Mouse (Mus musculus) heart, postnatal 0 days (tissue): ENCODE data around the gene Letm1. TPM values are rescaled to one million over a fixed set of nuclear protein-coding genes. Genes with fewer than 3 reads are reported as not detected.

Source experiments
- ATAC-seq: fragments of 200-750 bp; cut with Nextera tagmentation; 2 replicates; pipeline ENCODE4 v1.8.0; 2017; ENCODE audit warnings: low read depth, moderate number of reproducible peaks, moderate library complexity; ENCODE audit not compliant: insufficient read depth
- DNase-seq: peaks from one replicate; pipeline ENCODE4 v3.0.0-alpha.2; 2016; ENCODE audit warnings: low spot score
- H3K27ac ChIP-seq: fragments of 300-500 bp; sonication (generic); 2 replicates; pipeline ENCODE4 v1.5.1; 2014; ENCODE audit warnings: low read depth, mild to moderate bottlenecking
- H3K27me3 ChIP-seq: fragments of 300-500 bp; sonication (generic); 2 replicates; pipeline ENCODE4 v1.6.1; 2014; ENCODE audit warnings: low read length, mixed read lengths; ENCODE audit not compliant: control insufficient read depth, insufficient read depth
- H3K36me3 ChIP-seq: fragments of 300-500 bp; sonication (generic); replicated peaks from 2 replicates; pipeline ENCODE4 v1.6.1; 2014; ENCODE audit warnings: low read length, mixed read lengths; ENCODE audit not compliant: control insufficient read depth, insufficient read depth
- H3K4me1 ChIP-seq: fragments of 300-500 bp; sonication (generic); 2 replicates; pipeline ENCODE4 v1.6.1; 2014; ENCODE audit warnings: antibody characterized with exemption; ENCODE audit not compliant: control insufficient read depth, insufficient read depth
- H3K4me2 ChIP-seq: fragments of 300-500 bp; sonication (generic); 2 replicates; pipeline ENCODE4 v1.6.1; 2014; ENCODE audit warnings: low read depth, mild to moderate bottlenecking, low read length, moderate library complexity
- H3K4me3 ChIP-seq: fragments of 300-500 bp; sonication (generic); 2 replicates; pipeline ENCODE4 v1.5.1; 2014; ENCODE audit warnings: low read depth, low read length
- H3K9ac ChIP-seq: fragments of 300-500 bp; sonication (generic); replicated peaks from 2 replicates; pipeline ENCODE4 v1.6.1; 2014; ENCODE audit warnings: low read depth, low read length, mixed read lengths
- H3K9me3 ChIP-seq: fragments of 300-500 bp; sonication (generic); replicated peaks from 2 replicates; pipeline ENCODE4 v1.6.1; 2016; ENCODE audit warnings: low read length; ENCODE audit not compliant: control insufficient read depth
- CTCF ChIP-seq: IDR thresholded peaks from 2 replicates; pipeline ENCODE4 v1.5.1; 2016; ENCODE audit warnings: antibody characterized with exemption, control low read depth, low read depth
- EP300 ChIP-seq: IDR thresholded peaks from 2 replicates; pipeline ENCODE4 v1.6.1; 2016; ENCODE audit warnings: antibody characterized with exemption, low read depth
- WGBS: fragments of 180-500 bp; shearing (Covaris S2); extraction: QIAGEN DNeasy Blood & Tissue Kit; methylation state at CpG from one replicate; pipeline ENCODE4 v1.1.7; 2014; 5-methylcytosine and 5-hydroxymethylcytosine counted together
- polyA plus RNA-seq: library from polyadenylated mRNA; unstranded; fragments of >200 nt; fragmentation: Nextera tagmentation; extraction: Ambion mirVana; gene quantifications from 2 replicates; pipeline ENCODE4 v1.2.1, GENCODE M21; 2015
- total RNA-seq: library from RNA; depleted of rRNA; stranded (reverse); fragments of >200 nt; gene quantifications from 2 replicates; pipeline ENCODE4 v1.2.3, GENCODE M21; 2014; ENCODE audit warnings: low replicate concordance

Gene Letm1
- total and polyA plus RNA-seq, 2 experiments from 2014 or later, result 36.9 to 68.1 TPM

GRCm38 (mm10) chr5:33821901-33822427 lies 39.3 kb upstream of the Letm1 start:
- H3K36me3 ChIP-seq, result no peaks in the 10 kb centered on the region
- ATAC-seq, result no peak
- peak overlapping the region; percentile 78 for H3K4me3 ChIP-seq
- no peaks in the 10 kb centered on the region for H3K27me3 ChIP-seq
- no peak overlapping the region for H3K27ac ChIP-seq
- DNase-seq, result no peak
- 27% methylated on average over 2 of the region's 2 CpGs for WGBS
- peak overlapping the region; percentile 85 for H3K4me2 ChIP-seq
- peaks cover 19% of the 10 kb centered on the region for H3K4me1 ChIP-seq
- peak overlapping the region; percentile 86; the same call in 1 of the 2 replicates for H3K9ac ChIP-seq
- TF ChIP-seq EP300 (no peak), CTCF (no peak)
- no peaks in the 10 kb centered on the region for H3K9me3 ChIP-seq

GRCm38 (mm10) chr5:33820733-33821621 lies 38.4 kb upstream of the Letm1 start:
- Histone ChIP-seq H3K4me1 (peaks cover 13% of the 10 kb centered on the region), H3K36me3 (no peaks in the 10 kb centered on the region), H3K27me3 (no peaks in the 10 kb centered on the region), H3K9ac (peak overlapping the region; percentile 86), H3K4me3 (peak overlapping the region; percentile 78), H3K4me2 (peak overlapping the region; percentile 85), H3K27ac (peak overlapping the region; percentile 95), H3K9me3 (no peaks in the 10 kb centered on the region)
- TF ChIP-seq CTCF (no peak), EP300 (no peak)
- DNase-seq (peak; percentile 48), ATAC-seq (peak; percentile 39)
- WGBS, result under 1% methylated on average over 77 of the region's 121 CpGs

GRCm38 (mm10) chr5:33819876-33820732 lies 37.5 kb upstream of the Letm1 start, which contains the start of gene Nsd2:
TSS of gene Nsd2 (plus strand) at chr5:33820725.
- H3K4me3 ChIP-seq, result peak within 1 kb of the TSS; percentile 78
- peak within 1 kb of the TSS; percentile 95 for H3K27ac ChIP-seq
- peaks cover 13% of the 10 kb centered on the region for H3K4me1 ChIP-seq
- no peaks in the 10 kb centered on the region for H3K9me3 ChIP-seq
- peak within 1 kb of the TSS; percentile 86 for H3K9ac ChIP-seq
- no peaks in the 10 kb centered on the region for H3K27me3 ChIP-seq
- ATAC-seq (peak; percentile 88), DNase-seq (peak; percentile 90)
- H3K4me2 ChIP-seq, result peak within 1 kb of the TSS; percentile 85
- no peak for TF ChIP-seq EP300
- TF ChIP-seq CTCF, result no peak
- WGBS, result under 1% methylated on average over 109 of the region's 136 CpGs
- H3K36me3 ChIP-seq, result no peaks in the 10 kb centered on the region

- Histone ChIP-seq H3K4me2 (peak overlapping the region; percentile 85), H3K36me3 (no peaks in the 10 kb centered on the region), H3K4me3 (peak overlapping the region; percentile 78), H3K9me3 (no peaks in the 10 kb centered on the region), H3K9ac (peak overlapping the region; percentile 86), H3K4me1 (peaks cover 13% of the 10 kb centered on the region), H3K27me3 (no peaks in the 10 kb centered on the region), H3K27ac (peak overlapping the region; percentile 95)
- 13% methylated on average over 9 of the region's 9 CpGs for WGBS
- peak; percentile 61 for DNase-seq
- 0 out of 2 replicates have a peak, but pooled peaks have one; percentile 5 for ATAC-seq
- TF ChIP-seq EP300, result no peak
- no peak for TF ChIP-seq CTCF
These were observed 36.7 kb upstream of the Letm1 start for GRCm38 (mm10) chr5:33819141-33819875.

GRCm38 (mm10) chr5:33818104-33818503 lies 35.5 kb upstream of the Letm1 start:
- Histone ChIP-seq H3K9me3 (no peaks in the 10 kb centered on the region), H3K4me1 (peaks cover 13% of the 10 kb centered on the region), H3K27me3 (no peaks in the 10 kb centered on the region), H3K27ac (no peak overlapping the region), H3K9ac (no peak overlapping the region), H3K36me3 (no peaks in the 10 kb centered on the region), H3K4me3 (no peak overlapping the region), H3K4me2 (no peak overlapping the region)
- ATAC-seq (no peak), DNase-seq (no peak)
- 52% methylated on average over 5 of the region's 5 CpGs for WGBS
- no peak for TF ChIP-seq CTCF
- TF ChIP-seq EP300, result no peak
